Mouse (Mus musculus) liver, postnatal 0 days (tissue): Measurements from ENCODE around the gene Chst11. TPM values are rescaled to one million over a fixed set of nuclear protein-coding genes. Genes with fewer than 3 reads are reported as not detected.

Experiments
- ATAC-seq: fragments of 200-750 bp; cut with Nextera tagmentation; 2 replicates; pipeline ENCODE4 v1.8.0; 2017; ENCODE audit warnings: mild to moderate bottlenecking, moderate library complexity
- DNase-seq: peaks from one replicate; pipeline ENCODE4 v3.0.0-alpha.2; 2016
- H3K27ac ChIP-seq: fragments of 300-500 bp; sonication (generic); 2 replicates; pipeline ENCODE4 v1.5.1; 2014; ENCODE audit warnings: antibody characterized with exemption, moderate library complexity, mild to moderate bottlenecking, low read depth
- H3K27me3 ChIP-seq: fragments of 300-500 bp; sonication (generic); 2 replicates; pipeline ENCODE4 v1.6.1; 2014; ENCODE audit warnings: low read length, control low read depth, mixed read lengths; ENCODE audit not compliant: insufficient read depth
- H3K36me3 ChIP-seq: fragments of 300-500 bp; sonication (generic); replicated peaks from 2 replicates; pipeline ENCODE4 v1.6.1; 2014; ENCODE audit warnings: mild to moderate bottlenecking, control low read depth, low read length, moderate library complexity, mixed read lengths; ENCODE audit not compliant: insufficient read depth
- H3K4me1 ChIP-seq: fragments of 300-500 bp; sonication (generic); 2 replicates; pipeline ENCODE4 v1.6.1; 2014; ENCODE audit warnings: antibody characterized with exemption, mild to moderate bottlenecking, control low read depth; ENCODE audit not compliant: insufficient read depth
- H3K4me2 ChIP-seq: fragments of 300-500 bp; sonication (generic); 2 replicates; pipeline ENCODE4 v1.6.1; 2014; ENCODE audit warnings: low read depth, mild to moderate bottlenecking, low read length, moderate library complexity, mixed read lengths
- H3K4me3 ChIP-seq: fragments of 300-500 bp; sonication (generic); 2 replicates; pipeline ENCODE4 v1.5.1; 2014; ENCODE audit warnings: low read depth, low read length
- H3K9ac ChIP-seq: fragments of 300-500 bp; sonication (generic); replicated peaks from 2 replicates; pipeline ENCODE4 v1.6.1; 2014; ENCODE audit warnings: mild to moderate bottlenecking, moderate library complexity
- H3K9me3 ChIP-seq: fragments of 300-500 bp; sonication (generic); 2 replicates; pipeline ENCODE4 v1.6.1; 2016; ENCODE audit warnings: mild to moderate bottlenecking, control low read depth, low read length, mixed read lengths
- CTCF ChIP-seq: sonication (generic); IDR thresholded peaks from 2 replicates; pipeline ENCODE4 v1.5.1; 2016; ENCODE audit warnings: antibody characterized with exemption, low read depth
- EP300 ChIP-seq: IDR thresholded peaks from 2 replicates; pipeline ENCODE4 v1.6.1; 2016; ENCODE audit warnings: antibody characterized with exemption, low read depth, mild to moderate bottlenecking
- WGBS: fragments of 180-500 bp; shearing (Covaris S2); extraction: QIAGEN DNeasy Blood & Tissue Kit; methylation state at CpG from one replicate; pipeline ENCODE4 v1.1.7; 2014; ENCODE audit not compliant: insufficient replicate concordance; 5-methylcytosine and 5-hydroxymethylcytosine counted together
- polyA plus RNA-seq: library from polyadenylated mRNA; unstranded; fragments of >200 nt; fragmentation: Nextera tagmentation; extraction: Ambion mirVana; gene quantifications from 2 replicates; pipeline ENCODE4 v1.2.1, GENCODE M21; 2015

Gene Chst11
- polyA plus RNA-seq, 1 experiment from 2014 or later = 0.40 TPM

DNA sequence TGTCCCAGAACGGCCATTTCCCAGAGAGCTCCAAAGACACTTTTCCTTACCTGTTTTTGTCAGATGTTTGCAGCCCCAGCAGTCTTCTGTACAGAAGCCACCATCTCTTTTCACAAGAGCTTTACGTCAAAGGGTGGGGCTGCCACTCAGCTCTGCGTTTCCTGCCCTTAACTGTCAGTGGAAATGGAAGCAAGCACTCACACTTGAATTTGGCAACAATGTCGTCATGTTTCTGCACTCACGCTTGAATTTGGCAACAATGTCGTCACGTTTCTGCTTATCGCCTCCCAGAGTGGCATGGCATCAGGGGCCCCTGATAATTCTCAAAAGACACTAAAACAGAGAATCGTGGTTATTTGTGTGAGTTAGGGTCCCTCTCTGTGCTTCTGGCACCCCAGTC is 168.6 kb downstream of the Chst11 start:
- WGBS = 42% methylated on average over 9 of the region's 9 CpGs
- DNase-seq (peak; percentile 54), ATAC-seq (peak; percentile 66)
- no peak overlapping the region for H3K9ac ChIP-seq
- no peaks in the 10 kb centered on the region for H3K9me3 ChIP-seq
- peaks cover 12% of the 10 kb centered on the region for H3K4me1 ChIP-seq
- 0 out of 2 replicates have a peak overlapping the region, but pooled peaks have one; percentile 8 for H3K4me3 ChIP-seq
- TF ChIP-seq EP300 (0 out of 2 replicates have a peak, but pooled peaks have one; percentile 31), CTCF (no peak)
- peak overlapping the region; percentile 50; the same call in 1 of the 2 replicates for H3K4me2 ChIP-seq
- H3K27ac ChIP-seq = peak overlapping the region; percentile 57; the same call in 1 of the 2 replicates
- no peaks in the 10 kb centered on the region for H3K27me3 ChIP-seq
- H3K36me3 ChIP-seq = no peaks in the 10 kb centered on the region

DNA sequence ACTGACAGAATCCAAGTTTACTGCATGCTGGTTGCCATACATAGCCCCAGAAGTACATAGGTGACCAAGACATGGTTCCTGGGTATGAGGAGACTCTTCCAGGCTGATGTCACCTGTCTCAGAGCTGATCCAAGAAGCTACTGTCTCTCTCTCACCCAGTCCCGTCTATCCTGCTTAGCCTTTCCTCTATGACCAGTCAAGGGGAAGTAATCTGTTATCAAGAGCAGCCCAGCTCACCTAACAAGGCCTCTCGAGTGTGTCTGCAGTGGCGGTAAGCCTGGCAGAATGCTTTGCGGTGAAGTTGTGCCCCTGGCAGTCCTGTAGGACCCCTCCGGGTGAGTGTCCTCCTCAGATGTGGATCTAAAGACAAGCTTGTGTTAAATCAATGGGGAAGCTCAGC is 172.0 kb downstream of the Chst11 start:
- Histone ChIP-seq H3K36me3 (no peaks in the 10 kb centered on the region), H3K27me3 (no peaks in the 10 kb centered on the region), H3K9me3 (no peaks in the 10 kb centered on the region), H3K9ac (no peak overlapping the region), H3K27ac (no peak overlapping the region), H3K4me3 (no peak overlapping the region), H3K4me1 (peaks cover 9% of the 10 kb centered on the region), H3K4me2 (no peak overlapping the region)
- TF ChIP-seq CTCF (no peak), EP300 (no peak)
- ATAC-seq = no peak
- DNase-seq = no peak
- 72% methylated on average over 5 of the region's 5 CpGs for WGBS

DNA sequence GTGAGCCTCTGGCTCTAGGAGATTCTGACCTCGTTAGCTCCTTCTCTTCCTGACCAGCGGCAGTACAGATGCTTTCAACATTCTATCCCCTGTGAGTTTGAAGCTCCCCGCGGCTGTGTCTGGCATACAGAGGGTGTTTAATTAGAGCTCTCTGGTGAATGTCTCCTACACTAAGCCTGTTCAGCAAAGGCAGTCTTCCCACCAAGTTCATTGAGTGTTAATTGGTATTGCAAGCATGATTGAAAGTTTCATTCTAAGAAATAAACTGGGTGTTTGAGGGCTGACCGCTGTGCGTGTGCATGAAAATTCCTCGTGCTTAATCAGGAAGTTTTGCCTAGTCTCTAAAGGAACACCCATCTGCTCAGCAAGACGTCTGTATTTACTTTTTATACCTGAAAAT is 173.0 kb downstream of the Chst11 start:
- H3K4me2 ChIP-seq = no peak overlapping the region
- no peak overlapping the region for H3K27ac ChIP-seq
- H3K4me1 ChIP-seq = peaks cover 9% of the 10 kb centered on the region
- no peak for TF ChIP-seq CTCF
- no peak for TF ChIP-seq EP300
- no peak overlapping the region for H3K9ac ChIP-seq
- DNase-seq (no peak), ATAC-seq (no peak)
- no peaks in the 10 kb centered on the region for H3K9me3 ChIP-seq
- H3K27me3 ChIP-seq = no peaks in the 10 kb centered on the region
- H3K36me3 ChIP-seq = no peaks in the 10 kb centered on the region
- no peak overlapping the region for H3K4me3 ChIP-seq
- 73% methylated on average over 8 of the region's 8 CpGs for WGBS

DNA sequence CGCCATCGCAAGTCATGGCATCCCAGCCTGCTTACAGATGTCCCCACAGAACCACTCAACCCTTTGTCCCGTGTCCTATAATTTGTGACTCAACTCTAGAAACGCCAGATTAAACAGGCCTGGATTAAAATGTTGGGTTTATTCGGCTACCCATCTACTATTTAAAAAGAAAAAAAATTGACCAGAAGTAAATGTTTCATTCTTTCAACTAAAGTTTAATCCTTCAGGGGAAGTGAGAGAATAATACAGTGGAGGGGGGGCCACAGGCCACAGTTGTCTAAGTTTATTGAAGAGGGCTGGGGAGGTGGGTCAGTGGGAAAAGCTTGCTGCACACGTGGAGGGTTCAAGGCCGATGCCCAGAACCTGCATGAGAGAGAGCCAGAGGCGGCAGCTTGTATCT is 173.9 kb downstream of the Chst11 start:
- no peak for ATAC-seq
- Histone ChIP-seq H3K36me3 (no peaks in the 10 kb centered on the region), H3K9ac (no peak overlapping the region), H3K4me3 (no peak overlapping the region), H3K4me1 (peaks cover under 1% of the 10 kb centered on the region; the same call in 1 of the 2 replicates), H3K27ac (no peak overlapping the region), H3K9me3 (no peaks in the 10 kb centered on the region), H3K4me2 (no peak overlapping the region), H3K27me3 (no peaks in the 10 kb centered on the region)
- TF ChIP-seq CTCF (no peak), EP300 (no peak)
- WGBS = 83% methylated on average over 8 of the region's 8 CpGs
- no peak for DNase-seq

DNA sequence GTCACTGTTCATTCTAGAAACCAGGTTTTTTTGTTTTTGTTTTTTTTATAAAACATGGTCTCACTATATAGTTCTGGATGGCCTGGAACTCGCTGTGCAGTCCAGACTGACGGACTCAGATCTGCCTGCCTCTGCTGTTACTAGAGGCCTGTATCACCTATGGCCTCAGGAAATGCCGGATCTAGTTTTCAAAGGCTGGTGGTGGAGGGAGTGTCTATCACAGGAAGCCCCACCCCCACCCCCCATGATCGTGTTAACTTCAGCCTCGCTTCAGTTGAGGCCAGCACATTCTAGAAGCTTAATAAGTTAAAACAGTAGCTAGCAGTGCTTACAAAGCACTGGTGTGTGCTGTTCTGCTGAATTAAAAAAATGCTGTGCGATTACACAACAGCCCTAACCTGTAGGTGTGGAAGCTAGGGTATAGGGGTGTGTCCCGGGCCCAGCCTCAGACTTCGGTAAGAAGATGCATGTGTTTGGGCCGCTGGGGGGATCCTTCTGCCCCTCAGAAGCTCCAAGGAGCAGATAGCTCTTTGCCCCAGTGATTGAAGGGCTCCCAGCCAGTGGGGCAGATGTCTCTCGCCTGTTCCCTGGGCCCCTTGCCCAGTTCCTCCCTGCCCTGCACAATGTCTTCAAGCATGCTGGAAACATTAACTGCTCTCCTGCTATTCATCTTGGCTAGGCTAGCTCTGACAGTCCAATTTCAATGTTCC is 176.5 kb downstream of the Chst11 start:
- no peak for DNase-seq
- Histone ChIP-seq H3K27me3 (no peaks in the 10 kb centered on the region), H3K9me3 (no peaks in the 10 kb centered on the region), H3K9ac (no peak overlapping the region), H3K27ac (no peak overlapping the region), H3K4me3 (no peak overlapping the region), H3K4me1 (peaks cover 4% of the 10 kb centered on the region; the same call in 1 of the 2 replicates), H3K4me2 (no peak overlapping the region), H3K36me3 (no peaks in the 10 kb centered on the region)
- no peak for ATAC-seq
- no peak for TF ChIP-seq CTCF
- no peak for TF ChIP-seq EP300
- WGBS = 45% methylated on average over 10 of the region's 10 CpGs

DNA sequence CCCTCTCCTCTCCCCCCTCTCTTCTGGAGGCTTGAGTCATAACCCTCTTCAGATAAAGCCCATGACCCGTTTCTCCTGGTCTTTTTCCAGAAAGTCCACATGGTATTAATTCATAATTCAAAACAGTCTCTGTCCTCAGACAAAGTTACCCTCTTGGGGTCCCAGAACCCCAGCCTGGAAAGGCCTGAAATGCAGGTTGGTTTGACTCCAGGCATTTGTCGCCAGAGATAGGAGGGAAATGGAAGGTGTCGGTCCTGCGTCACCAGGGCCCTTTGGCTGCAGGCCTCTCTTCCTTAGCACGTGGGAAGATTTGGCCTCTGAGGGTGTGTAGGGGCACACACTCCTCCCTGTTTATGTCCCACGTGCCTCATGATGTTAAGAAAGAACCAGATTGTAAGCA is 178.6 kb downstream of the Chst11 start:
- H3K36me3 ChIP-seq = no peaks in the 10 kb centered on the region
- no peak overlapping the region for H3K27ac ChIP-seq
- WGBS = 59% methylated on average over 6 of the region's 6 CpGs
- H3K4me3 ChIP-seq = no peak overlapping the region
- no peak overlapping the region for H3K9ac ChIP-seq
- ATAC-seq = no peak
- H3K4me2 ChIP-seq = no peak overlapping the region
- TF ChIP-seq EP300 = no peak
- no peaks in the 10 kb centered on the region for H3K9me3 ChIP-seq
- H3K4me1 ChIP-seq = peaks cover 7% of the 10 kb centered on the region; the same call in 1 of the 2 replicates
- DNase-seq = no peak
- no peaks in the 10 kb centered on the region for H3K27me3 ChIP-seq
